Mouse (Mus musculus) gastrocnemius, adult 18-20 months (tissue): ENCODE data around the gene Epb41l4b. TPM values are rescaled to one million over a fixed set of nuclear protein-coding genes. Genes with fewer than 3 reads are reported as not detected.

Experiments used
- DNase-seq: peaks from one replicate; pipeline ENCODE4 v3.0.0; 2021; ENCODE audit warnings: low spot score
- total RNA-seq, 2 experiments: library from RNA; stranded (reverse); gene quantifications; 2 replicates each; pipeline ENCODE4 v1.2.3; 2021

Gene Epb41l4b
- total RNA-seq, 2 experiments from 2014 or later: 3.7 to 4.2 TPM

GRCm38 (mm10) chr4:57016366-57017171 lies 126.7 kb downstream of the Epb41l4b start:
- DNase-seq: no peak

GRCm38 (mm10) chr4:57015032-57015431 lies 128.2 kb downstream of the Epb41l4b start:
- no peak for DNase-seq

DNA sequence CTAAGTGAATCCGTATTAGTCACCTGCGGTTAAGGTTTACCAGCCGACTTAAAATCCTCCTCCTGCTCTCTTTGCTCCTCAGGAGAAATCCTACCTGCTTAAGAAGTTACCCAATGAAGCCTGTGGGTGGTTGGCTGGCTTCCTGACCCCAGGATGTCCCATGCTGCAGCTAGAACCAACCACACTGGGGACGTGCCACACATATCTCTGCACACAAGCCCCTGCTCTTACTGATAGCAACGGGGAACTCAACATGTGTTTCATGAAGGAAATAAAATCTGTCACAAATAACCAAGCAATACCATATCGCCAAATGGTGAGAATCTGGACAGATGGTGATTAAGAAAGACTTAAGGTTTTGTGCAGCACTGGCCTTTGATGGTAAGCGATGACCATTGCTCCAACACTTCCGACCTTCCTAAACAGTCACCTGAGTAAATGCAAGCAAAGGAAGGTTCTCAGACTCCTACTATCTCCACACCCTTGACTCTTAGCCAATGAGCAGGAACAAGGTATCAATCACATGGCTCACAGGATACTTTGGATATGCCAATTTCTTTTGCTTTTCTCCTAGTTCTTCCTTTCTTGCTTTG lies 131.7 kb downstream of the Epb41l4b start:
- DNase-seq: no peak

DNA sequence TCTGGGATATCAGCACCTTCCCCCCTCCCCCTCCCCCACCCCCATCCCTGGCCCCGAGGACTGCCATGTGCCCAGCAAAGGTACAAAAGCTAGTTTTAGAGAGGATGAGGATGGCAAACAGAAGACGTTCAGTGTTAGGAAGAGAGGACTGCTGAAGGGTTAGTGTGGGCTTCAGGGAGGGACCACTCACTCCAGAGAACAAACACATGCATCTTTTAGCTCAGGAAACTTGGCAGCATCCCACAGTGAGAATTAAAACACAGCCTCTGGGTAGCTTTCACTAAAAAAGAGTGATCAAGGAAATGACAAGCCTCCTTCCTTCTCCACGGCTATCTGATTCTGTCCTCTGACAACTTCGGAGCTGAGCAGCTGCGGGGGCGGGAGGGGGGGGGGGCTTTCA lies 132.3 kb downstream of the Epb41l4b start:
- no peak for DNase-seq

- no peak for DNase-seq
These were observed 132.8 kb downstream of the Epb41l4b start for GRCm38 (mm10) chr4:57010425-57010824.

DNA sequence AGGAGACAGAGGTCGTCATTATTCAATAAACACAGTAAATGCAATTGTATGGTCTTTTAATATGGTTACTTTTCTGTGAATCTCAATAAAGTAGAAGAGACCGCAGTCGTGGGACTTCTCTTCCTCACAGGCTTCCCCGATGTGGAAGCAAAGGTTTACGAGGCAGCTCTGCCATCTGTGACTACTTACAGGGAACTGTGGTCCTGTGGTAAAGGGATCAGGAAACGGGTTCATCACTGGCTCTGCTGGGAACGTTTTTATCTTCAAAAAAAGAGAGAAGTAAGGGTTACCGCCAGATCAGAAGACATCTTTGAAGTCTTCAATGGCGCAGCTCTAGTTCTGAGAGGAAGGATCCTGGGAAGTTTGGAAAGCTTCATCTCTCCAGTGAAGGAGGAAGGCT lies 135.5 kb downstream of the Epb41l4b start:
- DNase-seq: no peak

DNA sequence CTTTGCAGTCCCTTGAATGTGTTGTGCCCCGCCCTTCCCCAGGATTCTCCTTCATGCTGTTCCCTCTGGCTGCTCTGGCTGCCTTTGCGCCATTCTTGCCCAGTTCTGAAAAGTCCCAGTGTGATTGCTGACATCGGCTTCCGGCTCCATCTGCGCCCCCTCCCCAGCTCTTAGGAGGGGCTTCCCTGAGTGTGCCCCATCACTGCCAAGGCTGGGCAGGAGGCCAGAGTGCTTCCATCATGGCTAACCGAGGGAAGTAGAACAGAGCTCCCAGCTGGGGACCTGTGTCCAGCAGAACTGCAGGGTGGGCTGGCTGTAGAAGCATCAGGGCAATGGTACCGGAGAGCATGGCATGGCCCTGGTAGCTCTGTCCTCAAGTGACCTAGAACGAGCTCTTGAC lies 138.2 kb downstream of the Epb41l4b start:
- no peak for DNase-seq

- no peak for DNase-seq
These were observed 139.4 kb downstream of the Epb41l4b start for GRCm38 (mm10) chr4:57003886-57004285.

- DNase-seq: no peak
These were observed 140.5 kb downstream of the Epb41l4b start for GRCm38 (mm10) chr4:57002751-57003150.

GRCm38 (mm10) chr4:57001437-57001836 lies 141.8 kb downstream of the Epb41l4b start:
- DNase-seq: no peak

GRCm38 (mm10) chr4:56993331-56993730 lies 149.9 kb downstream of the Epb41l4b start:
- DNase-seq: no peak

DNA sequence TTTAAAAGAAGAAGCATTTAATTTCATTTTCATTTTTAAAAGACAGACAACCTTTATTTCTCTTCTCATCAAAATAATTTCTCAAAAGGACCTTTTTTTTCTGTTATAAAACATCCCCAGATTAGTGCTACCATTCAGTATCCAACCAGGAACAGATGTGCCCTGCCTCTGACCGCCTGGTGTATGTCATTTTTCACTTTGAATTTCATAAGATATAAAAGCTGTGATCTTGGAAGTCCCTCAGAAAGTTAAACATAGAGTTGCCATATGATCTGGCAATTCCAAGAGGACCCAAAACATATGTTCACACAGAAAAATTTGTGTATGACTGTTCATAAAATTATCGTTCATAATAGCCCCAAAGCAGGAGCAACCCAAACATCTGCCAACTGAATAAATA lies 151.3 kb downstream of the Epb41l4b start:
- DNase-seq: no peak

GRCm38 (mm10) chr4:56990215-56990584 lies 153.0 kb downstream of the Epb41l4b start, which contains the start of gene Frrs1l:
Gene Frrs1l (minus strand): TSS chr4:56990391.
- DNase-seq: no peak

GRCm38 (mm10) chr4:56989431-56990214 lies 153.6 kb downstream of the Epb41l4b start:
- DNase-seq: no peak

GRCm38 (mm10) chr4:56965586-56966179 lies 177.6 kb downstream of the Epb41l4b start:
- no peak for DNase-seq

DNA sequence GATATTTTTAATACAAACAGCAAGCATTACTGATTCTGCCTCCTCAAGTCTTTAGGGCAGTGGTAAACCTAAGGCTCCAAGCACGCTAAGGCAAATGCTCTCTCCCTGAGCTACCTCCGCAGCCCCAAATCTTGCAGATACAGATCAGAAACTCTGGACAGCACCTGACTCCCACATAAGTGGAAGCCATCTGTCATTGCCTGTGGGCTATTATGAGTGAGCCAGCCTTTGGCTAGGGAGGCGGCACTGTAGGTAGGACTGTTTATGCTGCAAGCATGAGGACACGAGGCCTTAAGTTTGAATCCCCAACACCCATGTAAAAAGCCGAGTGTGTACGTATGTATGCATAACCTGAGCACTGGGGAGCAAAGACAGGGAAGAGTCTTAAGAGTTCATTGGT lies 179.6 kb downstream of the Epb41l4b start:
- DNase-seq: no peak

GRCm38 (mm10) chr4:56961320-56961925 lies 181.8 kb downstream of the Epb41l4b start:
- no peak for DNase-seq

DNA sequence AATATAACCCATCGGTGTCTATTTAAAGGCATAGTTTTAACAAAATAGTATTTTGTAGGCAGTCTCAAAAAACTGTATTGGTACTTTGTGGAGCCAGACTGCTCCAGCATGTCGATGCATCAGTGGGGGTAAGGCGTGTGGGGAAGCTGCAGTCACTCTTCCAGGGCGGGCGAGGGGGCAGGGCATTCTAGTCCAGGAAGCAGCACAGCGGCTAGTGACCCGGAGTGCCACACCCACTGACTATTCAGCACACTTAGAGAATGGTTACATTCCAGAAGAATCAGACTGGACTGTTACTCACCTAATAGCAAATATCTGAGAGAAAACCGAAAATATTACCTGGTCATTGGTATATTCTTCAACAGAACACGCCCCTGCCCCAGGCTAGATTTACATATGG lies 185.7 kb downstream of the Epb41l4b start:
- DNase-seq: no peak

DNA sequence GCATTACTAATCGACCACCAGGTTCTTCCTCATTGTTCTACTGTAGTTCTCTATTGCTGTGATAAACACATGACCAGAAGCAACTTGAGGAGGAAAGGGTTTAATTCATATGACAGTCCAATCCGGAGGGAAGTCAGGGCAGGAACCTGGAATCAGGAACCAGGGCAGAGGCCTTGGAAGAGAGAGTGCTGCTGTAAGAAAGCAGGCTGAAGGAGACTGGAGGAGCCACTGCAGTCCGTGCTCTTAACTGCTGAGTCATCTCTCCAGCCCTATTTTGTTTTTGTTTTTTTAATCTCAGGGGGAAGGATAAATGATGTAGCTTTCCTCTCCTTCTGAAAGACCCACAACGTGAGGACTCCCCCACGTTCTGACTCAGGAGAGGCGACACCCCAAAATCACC lies 190.0 kb downstream of the Epb41l4b start:
- no peak for DNase-seq

- no peak for DNase-seq
These were observed 191.5 kb downstream of the Epb41l4b start for GRCm38 (mm10) chr4:56951701-56952100.

GRCm38 (mm10) chr4:56949494-56949893 lies 193.7 kb downstream of the Epb41l4b start:
- DNase-seq: no peak
